Mouse (Mus musculus): Measurements from ENCODE around the gene Cyp2ab1.

DNA sequence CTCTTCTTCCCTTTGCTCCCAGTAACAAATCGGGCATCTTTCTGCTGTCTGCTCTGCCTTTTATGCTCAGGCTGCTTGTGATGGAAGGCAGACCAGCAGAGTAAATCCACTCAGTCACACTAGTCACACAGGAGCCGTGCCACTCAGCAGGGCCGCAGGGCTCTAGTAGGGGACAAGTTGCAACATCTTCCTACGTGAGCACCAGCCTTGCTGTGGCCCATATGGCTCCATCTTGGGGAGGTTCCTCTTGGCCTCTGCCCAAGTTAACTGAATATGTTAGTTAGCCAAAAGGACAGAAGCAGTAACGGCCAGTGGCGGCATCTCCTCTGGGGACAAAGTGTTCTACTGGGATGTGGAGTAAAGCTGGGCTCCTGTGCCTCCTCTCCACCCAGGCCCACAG lies 8.4 kb downstream of the Cyp2ab1 start:
- TF ChIP-seq POLR2A (IDR thresholded peaks at IDR 0.05; ENCODE audit: borderline replicate concordance, extremely low read depth, insufficient read depth, insufficient read length, poor library complexity, severe bottlenecking) = no peak
- no peak for TF ChIP-seq CTCF (IDR thresholded peaks at IDR 0.05; ENCODE audit: borderline replicate concordance, extremely low read depth, insufficient read depth, insufficient read length)
